Mouse (Mus musculus) kidney, embryonic 15.5 days (tissue): ENCODE measurements at regions not wholly inside any gene's neighbourhood (a gene's known extent, or its start where the extent isn't known, plus 50 kb on each side); places are given as distances from the start of the nearest gene placed in this dataset.
A peak's percentile ranks its signal among the peaks of the same experiment; 100 is the strongest.

Source experiments
- ATAC-seq: fragments of 200-750 bp; cut with Nextera tagmentation; replicated peaks from 2 replicates; pipeline ENCODE4 v1.8.0; 2017; ENCODE audit warnings: moderate TSS enrichment; ENCODE audit not compliant: low FRiP score
- H3K27ac ChIP-seq: fragments of 300-500 bp; sonication (generic); 2 replicates; pipeline ENCODE4 v1.5.1; 2015; ENCODE audit warnings: mild to moderate bottlenecking, inconsistent platforms
- H3K27me3 ChIP-seq: fragments of 300-500 bp; sonication (generic); 2 replicates; pipeline ENCODE4 v1.6.1; 2015; ENCODE audit warnings: inconsistent platforms
- H3K36me3 ChIP-seq: fragments of 300-500 bp; sonication (generic); 2 replicates; pipeline ENCODE4 v1.6.1; 2015; ENCODE audit warnings: inconsistent platforms
- H3K4me1 ChIP-seq: fragments of 300-500 bp; sonication (generic); 2 replicates; pipeline ENCODE4 v1.6.1; 2015; ENCODE audit warnings: inconsistent platforms
- H3K4me2 ChIP-seq: fragments of 300-500 bp; sonication (generic); 2 replicates; pipeline ENCODE4 v1.6.1; 2015; ENCODE audit warnings: moderate library complexity, mild to moderate bottlenecking, inconsistent platforms
- H3K4me3 ChIP-seq: fragments of 300-500 bp; sonication (generic); replicated peaks from 2 replicates; pipeline ENCODE4 v1.5.1; 2015; ENCODE audit warnings: mild to moderate bottlenecking, inconsistent platforms
- H3K9ac ChIP-seq: fragments of 300-500 bp; sonication (generic); 2 replicates; pipeline ENCODE4 v1.6.1; 2015; ENCODE audit warnings: mild to moderate bottlenecking, inconsistent platforms
- H3K9me3 ChIP-seq: fragments of 300-500 bp; sonication (generic); replicated peaks from 2 replicates; pipeline ENCODE4 v1.6.1; 2016; ENCODE audit warnings: inconsistent platforms
- WGBS: fragments of 180-500 bp; shearing (Covaris S2); methylation state at CpG from one replicate; pipeline ENCODE4 v1.1.7; 2015; ENCODE audit warnings: mixed read lengths; 5-methylcytosine and 5-hydroxymethylcytosine counted together

- 89% methylated on average over 5 of the region's 5 CpGs for WGBS
- no peak overlapping the region for H3K9ac ChIP-seq
- no peak overlapping the region for H3K4me2 ChIP-seq
- no peak overlapping the region for H3K27ac ChIP-seq
- no peaks in the 10 kb centered on the region for H3K27me3 ChIP-seq
- ATAC-seq: no peak
- no peaks in the 10 kb centered on the region for H3K9me3 ChIP-seq
- H3K4me3 ChIP-seq: no peak overlapping the region
- peaks cover 14% of the 10 kb centered on the region for H3K4me1 ChIP-seq
- H3K36me3 ChIP-seq: no peaks in the 10 kb centered on the region
These were observed 120.3 kb downstream of the Gsdmc2 start for GRCm38 (mm10) chr15:63724543-63725186.

GRCm38 (mm10) chr15:63722991-63723390 lies 122.0 kb downstream of the Gsdmc2 start:
- H3K27me3 ChIP-seq: no peaks in the 10 kb centered on the region
- peaks cover 14% of the 10 kb centered on the region for H3K4me1 ChIP-seq
- 0 out of 2 replicates have a peak overlapping the region, but pooled peaks have one; percentile 14 for H3K27ac ChIP-seq
- 65% methylated on average over 9 of the region's 9 CpGs for WGBS
- H3K9ac ChIP-seq: no peak overlapping the region
- H3K36me3 ChIP-seq: no peaks in the 10 kb centered on the region
- peak; percentile 43; the same call in 1 of the 2 replicates for ATAC-seq
- no peaks in the 10 kb centered on the region for H3K9me3 ChIP-seq
- no peak overlapping the region for H3K4me2 ChIP-seq
- no peak overlapping the region for H3K4me3 ChIP-seq

- Histone ChIP-seq H3K9me3 (no peaks in the 10 kb centered on the region), H3K27ac (no peak overlapping the region), H3K4me3 (no peak overlapping the region), H3K27me3 (no peaks in the 10 kb centered on the region), H3K36me3 (no peaks in the 10 kb centered on the region), H3K4me1 (peaks cover 9% of the 10 kb centered on the region), H3K4me2 (no peak overlapping the region), H3K9ac (no peak overlapping the region)
- WGBS: 70% methylated on average over 3 of the region's 3 CpGs
- no peak for ATAC-seq
These were observed 123.2 kb downstream of the Gsdmc2 start for GRCm38 (mm10) chr15:63721669-63722357.

GRCm38 (mm10) chr15:63717812-63718211 lies 127.2 kb downstream of the Gsdmc2 start:
- 0 out of 2 replicates have a peak, but pooled peaks cover under 1% of the 10 kb centered on the region for H3K4me1 ChIP-seq
- WGBS: 79% methylated on average over 8 of the region's 8 CpGs
- no peak overlapping the region for H3K4me3 ChIP-seq
- no peak overlapping the region for H3K9ac ChIP-seq
- H3K4me2 ChIP-seq: no peak overlapping the region
- ATAC-seq: no peak
- no peaks in the 10 kb centered on the region for H3K27me3 ChIP-seq
- no peaks in the 10 kb centered on the region for H3K36me3 ChIP-seq
- no peaks in the 10 kb centered on the region for H3K9me3 ChIP-seq
- no peak overlapping the region for H3K27ac ChIP-seq

- H3K4me3 ChIP-seq: no peak overlapping the region
- H3K9ac ChIP-seq: no peak overlapping the region
- ATAC-seq: no peak
- no peaks in the 10 kb centered on the region for H3K36me3 ChIP-seq
- no peaks in the 10 kb centered on the region for H3K9me3 ChIP-seq
- H3K27ac ChIP-seq: no peak overlapping the region
- H3K4me2 ChIP-seq: no peak overlapping the region
- no peaks in the 10 kb centered on the region for H3K27me3 ChIP-seq
- WGBS: 79% methylated on average over 3 of the region's 3 CpGs
- no peaks in the 10 kb centered on the region for H3K4me1 ChIP-seq
These were observed 131.3 kb downstream of the Gsdmc2 start for GRCm38 (mm10) chr15:63713697-63714096.

GRCm38 (mm10) chr15:63710381-63710780 lies 134.6 kb downstream of the Gsdmc2 start:
- H3K36me3 ChIP-seq: no peaks in the 10 kb centered on the region
- no peak overlapping the region for H3K9ac ChIP-seq
- no peaks in the 10 kb centered on the region for H3K9me3 ChIP-seq
- H3K4me3 ChIP-seq: no peak overlapping the region
- H3K27me3 ChIP-seq: no peaks in the 10 kb centered on the region
- H3K4me1 ChIP-seq: no peaks in the 10 kb centered on the region
- ATAC-seq: no peak
- H3K4me2 ChIP-seq: no peak overlapping the region
- H3K27ac ChIP-seq: no peak overlapping the region
- WGBS: 53% methylated on average over 5 of the region's 5 CpGs

GRCm38 (mm10) chr15:63709270-63709933 lies 135.6 kb downstream of the Gsdmc2 start:
- H3K9me3 ChIP-seq: no peaks in the 10 kb centered on the region
- H3K9ac ChIP-seq: no peak overlapping the region
- no peak overlapping the region for H3K4me3 ChIP-seq
- no peaks in the 10 kb centered on the region for H3K4me1 ChIP-seq
- ATAC-seq: no peak
- no peaks in the 10 kb centered on the region for H3K27me3 ChIP-seq
- WGBS: 89% methylated on average over 4 of the region's 4 CpGs
- H3K36me3 ChIP-seq: no peaks in the 10 kb centered on the region
- H3K4me2 ChIP-seq: no peak overlapping the region
- H3K27ac ChIP-seq: no peak overlapping the region

- H3K9ac ChIP-seq: no peak overlapping the region
- H3K27me3 ChIP-seq: no peaks in the 10 kb centered on the region
- H3K27ac ChIP-seq: no peak overlapping the region
- 79% methylated on average over 8 of the region's 8 CpGs for WGBS
- no peaks in the 10 kb centered on the region for H3K9me3 ChIP-seq
- no peak for ATAC-seq
- H3K4me2 ChIP-seq: no peak overlapping the region
- H3K4me3 ChIP-seq: no peak overlapping the region
- no peaks in the 10 kb centered on the region for H3K36me3 ChIP-seq
- H3K4me1 ChIP-seq: no peaks in the 10 kb centered on the region
These were observed 140.3 kb downstream of the Gsdmc2 start for GRCm38 (mm10) chr15:63704636-63705035.

- no peaks in the 10 kb centered on the region for H3K4me1 ChIP-seq
- no peaks in the 10 kb centered on the region for H3K9me3 ChIP-seq
- no peak overlapping the region for H3K27ac ChIP-seq
- H3K4me3 ChIP-seq: no peak overlapping the region
- no peak for ATAC-seq
- WGBS: 94% methylated on average over 10 of the region's 10 CpGs
- H3K4me2 ChIP-seq: no peak overlapping the region
- no peak overlapping the region for H3K9ac ChIP-seq
- no peaks in the 10 kb centered on the region for H3K36me3 ChIP-seq
- H3K27me3 ChIP-seq: no peaks in the 10 kb centered on the region
These were observed 147.1 kb downstream of the Gsdmc2 start for GRCm38 (mm10) chr15:63697831-63698230.

GRCm38 (mm10) chr15:63694150-63694549 lies 150.8 kb downstream of the Gsdmc2 start:
- Histone ChIP-seq H3K36me3 (no peaks in the 10 kb centered on the region), H3K4me3 (no peak overlapping the region), H3K27ac (no peak overlapping the region), H3K9me3 (no peaks in the 10 kb centered on the region), H3K9ac (no peak overlapping the region), H3K27me3 (no peaks in the 10 kb centered on the region), H3K4me1 (0 out of 2 replicates have a peak, but pooled peaks cover 4% of the 10 kb centered on the region), H3K4me2 (no peak overlapping the region)
- 88% methylated on average over 3 of the region's 3 CpGs for WGBS
- ATAC-seq: no peak

GRCm38 (mm10) chr15:63693561-63693960 lies 151.4 kb downstream of the Gsdmc2 start:
- Histone ChIP-seq H3K27me3 (no peaks in the 10 kb centered on the region), H3K4me1 (0 out of 2 replicates have a peak, but pooled peaks cover 4% of the 10 kb centered on the region), H3K9ac (no peak overlapping the region), H3K36me3 (no peaks in the 10 kb centered on the region), H3K4me3 (no peak overlapping the region), H3K9me3 (no peaks in the 10 kb centered on the region), H3K4me2 (no peak overlapping the region), H3K27ac (no peak overlapping the region)
- ATAC-seq: no peak
- 83% methylated on average over 2 of the region's 2 CpGs for WGBS
